Comparison of ENCODE assay signal across 8 mouse cellular contexts in the genomic region with DNA sequence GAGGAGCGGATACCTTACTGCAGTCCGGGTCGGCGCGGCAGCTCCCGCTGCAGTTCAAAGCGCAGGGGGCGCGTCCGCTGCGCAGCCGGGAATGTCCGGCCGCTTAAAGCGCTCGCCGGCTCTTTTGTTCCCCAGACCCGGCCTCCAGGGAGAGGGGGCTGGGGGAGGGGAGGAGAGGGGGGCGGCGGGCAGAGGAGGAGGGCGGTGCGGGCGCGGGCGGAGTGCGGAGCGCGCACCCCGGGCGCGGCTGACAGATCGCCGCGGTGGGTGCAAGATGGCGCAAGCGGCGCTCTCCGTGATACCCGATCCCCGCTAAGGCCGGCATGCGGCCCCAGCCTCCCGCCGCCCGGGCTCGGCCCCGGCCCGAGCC. TPM values are rescaled to one million over a fixed set of nuclear protein-coding genes. Genes with fewer than 3 reads are reported as not detected.
A peak's percentile ranks its signal among the peaks of the same experiment; 100 is the strongest.
DNase-seq lines count a peak whose midpoint lies in the region; ATAC-seq and TF ChIP-seq lines count a peak whose summit lies in the region.

A gene (plus strand): TSS at position 254 of the 370 bp plus-strand sequence.

- peak; percentile 31 to 57 for DNase-seq in layer of hippocampus, postnatal 25 days (ENCODE audit: extremely low spot score in 1 of 2, low spot score in 1 of 2)
- no peak for DNase-seq in layer of hippocampus, adult 9-10 months (ENCODE audit: low spot score)
- peak; percentile 73 for DNase-seq in adrenal gland, postnatal 14 days
- DNase-seq in lung, postnatal 14 days, result peak; percentile 42
- no peak for DNase-seq in gastrocnemius, postnatal 25 days

- peak within 1 kb of the TSS; percentile 96 for H3K27ac ChIP-seq in forebrain, embryonic 13.5 days
- no peak within 1 kb of the TSS for H3K27ac ChIP-seq in intestine, postnatal 0 days (ENCODE audit: low read depth, low read length)
- peak within 1 kb of the TSS; percentile 75 for H3K27ac ChIP-seq in stomach, embryonic 15.5 days

- H3K36me3 ChIP-seq in forebrain, embryonic 13.5 days (ENCODE audit: poor library complexity, severe bottlenecking), result peaks cover 22% of the 10 kb centered on the region
- no peaks in the 10 kb centered on the region for H3K36me3 ChIP-seq in intestine, postnatal 0 days (ENCODE audit: control insufficient read depth, insufficient read depth)
- H3K36me3 ChIP-seq in stomach, embryonic 15.5 days, result no peaks in the 10 kb centered on the region

- no peak for TF ChIP-seq CTCF in intestine, postnatal 0 days (IDR thresholded peaks at IDR 0.05; ENCODE audit: low read depth)

- peak; percentile 80 for ATAC-seq in forebrain, embryonic 13.5 days
- ATAC-seq in intestine, postnatal 0 days, result no peak
- peak; percentile 56 for ATAC-seq in stomach, embryonic 15.5 days (ENCODE audit: insufficient read depth, low FRiP score, low read depth)

- H3K4me2 ChIP-seq in forebrain, embryonic 13.5 days, result peak within 1 kb of the TSS; percentile 84
- peak within 1 kb of the TSS; percentile 89 for H3K4me2 ChIP-seq in intestine, postnatal 0 days (replicated peaks; ENCODE audit: low read depth)
- H3K4me2 ChIP-seq in stomach, embryonic 15.5 days, result peak within 1 kb of the TSS; percentile 93

- WGBS in forebrain, embryonic 13.5 days, result 0% methylated on average over 17 of the region's 48 CpGs
- 2% methylated on average over 32 of the region's 48 CpGs for WGBS in intestine, postnatal 0 days
- WGBS in stomach, embryonic 15.5 days, result 0% methylated on average over 30 of the region's 48 CpGs

- peaks cover 2% of the 10 kb centered on the region; the same call in 1 of the 2 replicates for H3K27me3 ChIP-seq in forebrain, embryonic 13.5 days
- peaks cover 24% of the 10 kb centered on the region for H3K27me3 ChIP-seq in intestine, postnatal 0 days (replicated peaks; ENCODE audit: control insufficient read depth, insufficient read depth, low read length)
- 0 out of 2 replicates have a peak, but pooled peaks cover 9% of the 10 kb centered on the region for H3K27me3 ChIP-seq in stomach, embryonic 15.5 days (replicated peaks)

- H3K4me1 ChIP-seq in forebrain, embryonic 13.5 days, result peaks cover 47% of the 10 kb centered on the region
- no peaks in the 10 kb centered on the region for H3K4me1 ChIP-seq in intestine, postnatal 0 days (replicated peaks; ENCODE audit: control insufficient read depth, insufficient read depth, low read length)
- peaks cover 15% of the 10 kb centered on the region for H3K4me1 ChIP-seq in stomach, embryonic 15.5 days

- peak within 1 kb of the TSS; percentile 96 for H3K4me3 ChIP-seq in forebrain, embryonic 13.5 days
- peak within 1 kb of the TSS; percentile 68 for H3K4me3 ChIP-seq in intestine, postnatal 0 days (ENCODE audit: low read depth, low read length)
- H3K4me3 ChIP-seq in stomach, embryonic 15.5 days (replicated peaks), result peak within 1 kb of the TSS; percentile 69

- H3K9ac ChIP-seq in forebrain, embryonic 13.5 days, result peak within 1 kb of the TSS; percentile 91
- H3K9ac ChIP-seq in intestine, postnatal 0 days (ENCODE audit: low read depth, low read length), result peak within 1 kb of the TSS; percentile 46; the same call in 1 of the 2 replicates
- H3K9ac ChIP-seq in stomach, embryonic 15.5 days, result peak within 1 kb of the TSS; percentile 33; the same call in 1 of the 2 replicates

- no peaks in the 10 kb centered on the region for H3K9me3 ChIP-seq in forebrain, embryonic 13.5 days (replicated peaks)
- no peaks in the 10 kb centered on the region for H3K9me3 ChIP-seq in intestine, postnatal 0 days (ENCODE audit: control insufficient read depth)
- no peaks in the 10 kb centered on the region for H3K9me3 ChIP-seq in stomach, embryonic 15.5 days

RNA-seq across cellular contexts. Expression of the gene that starts here (rescaled TPM):
- total RNA-seq in layer of hippocampus, postnatal 25 days (2021), result 1 to 10 TPM; 3.8 to 4.7 TPM
- total RNA-seq in adrenal gland, postnatal 14 days (2021), result 1.2 and 1.4 TPM in 2 replicates
- polyA plus RNA-seq in forebrain, embryonic 13.5 days (2015; fragmentation: Nextera tagmentation; extraction: Ambion mirVana), result 13.2 and 16.0 TPM in 2 replicates
- polyA plus RNA-seq in intestine, postnatal 0 days (2015; fragmentation: Nextera tagmentation; extraction: Ambion mirVana), result 0.22 TPM in 2 replicates
- 1.5 TPM in 2 replicates for polyA plus RNA-seq in stomach, embryonic 15.5 days (2015; fragmentation: Nextera tagmentation; extraction: Ambion mirVana)
- total RNA-seq in gastrocnemius, postnatal 25 days (2021), result under 1 TPM; 0.21 to 0.33 TPM

Comparison
In these comparisons a context has a peak if more than half of its experiments do, and no peak if none do; other contexts are left out.
1. DNase-seq: peak in layer of hippocampus, postnatal 25 days (2 of 2), adrenal gland, postnatal 14 days (single experiment) and lung, postnatal 14 days (single experiment); none in layer of hippocampus, adult 9-10 months (single experiment) and gastrocnemius, postnatal 25 days (single experiment).
2. H3K9ac ChIP-seq: peak in every context shown above with its lines; median percentile 91 in forebrain, embryonic 13.5 days; 46 in intestine, postnatal 0 days; 33 in stomach, embryonic 15.5 days.
3. Peak in every context shown above with its lines, with median percentiles within 50 percentile points of each other: H3K4me2 ChIP-seq and H3K4me3 ChIP-seq.